Mouse (Mus musculus): ENCODE measurements around the gene Slc35e2. TPM values are rescaled to one million over a fixed set of nuclear protein-coding genes. Genes with fewer than 3 reads are reported as not detected.

Slc35e2 gene
- total RNA-seq, 1 experiment from 2014 or later = 52.0 TPM

- no peak for DNase-seq
These were observed 25.7 kb upstream of the Slc35e2 start for GRCm38 (mm10) chr4:155575521-155575920.

- DNase-seq = peak; percentile 50
These were observed 24.1 kb upstream of the Slc35e2 start for GRCm38 (mm10) chr4:155577132-155577531.

GRCm38 (mm10) chr4:155577741-155578140 lies 23.5 kb upstream of the Slc35e2 start:
- DNase-seq = no peak

GRCm38 (mm10) chr4:155578336-155579125 lies 22.7 kb upstream of the Slc35e2 start:
- peak; percentile 92 for DNase-seq

- DNase-seq = peak; percentile 60
These were observed 20.8 kb upstream of the Slc35e2 start for GRCm38 (mm10) chr4:155580420-155580819.

DNA sequence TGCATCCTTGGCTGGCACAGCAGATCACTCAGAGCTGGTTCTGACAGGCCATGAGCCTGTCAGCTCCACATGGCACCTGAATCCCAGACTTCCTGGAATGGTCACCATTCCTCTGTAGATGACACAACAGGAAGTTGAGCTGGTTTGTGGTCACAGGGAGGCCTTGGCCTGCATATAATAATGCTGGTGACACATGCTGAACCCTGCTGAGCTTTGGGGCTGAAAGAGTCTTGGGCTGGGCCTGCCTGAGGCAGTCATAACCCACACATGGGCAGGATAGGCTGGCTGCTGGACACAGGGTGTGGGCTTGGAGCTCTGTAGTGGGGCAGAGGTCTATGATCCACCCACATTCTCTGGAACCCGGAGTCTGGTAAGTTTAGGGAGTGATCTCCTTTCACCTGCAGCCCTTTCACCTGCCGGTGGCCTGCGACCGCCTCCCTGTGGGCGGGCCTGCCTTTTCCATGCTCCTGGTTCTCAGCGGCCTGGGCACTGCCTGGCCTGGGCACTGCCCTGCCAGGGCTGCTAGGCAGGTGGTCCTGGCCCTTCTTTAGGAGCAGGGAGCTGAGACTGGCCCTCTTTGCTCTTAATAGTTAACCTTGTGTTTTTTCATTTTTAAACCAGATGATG lies 18.8 kb upstream of the Slc35e2 start:
- peak; percentile 65 for DNase-seq

DNA sequence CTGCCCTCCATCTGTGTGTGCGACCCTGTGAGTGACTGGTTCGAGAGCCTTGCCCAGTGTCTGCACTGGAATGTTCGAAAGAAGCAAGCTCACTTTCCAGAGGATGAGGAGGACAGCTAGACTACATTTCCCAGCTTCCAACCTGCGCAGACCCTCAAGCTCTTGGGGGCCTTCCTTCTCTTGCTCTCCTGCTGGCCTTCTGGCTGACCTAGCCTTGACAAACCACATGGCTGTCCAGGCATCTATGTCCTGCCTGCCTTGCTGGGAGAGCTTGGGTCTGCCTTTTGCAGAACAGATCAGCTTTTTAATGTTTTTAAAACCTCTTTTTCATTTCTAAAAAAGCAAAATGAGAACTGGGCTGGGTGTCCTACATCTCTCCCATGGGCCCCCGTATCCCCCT lies 11.9 kb upstream of the Slc35e2 start:
- no peak for DNase-seq

DNA sequence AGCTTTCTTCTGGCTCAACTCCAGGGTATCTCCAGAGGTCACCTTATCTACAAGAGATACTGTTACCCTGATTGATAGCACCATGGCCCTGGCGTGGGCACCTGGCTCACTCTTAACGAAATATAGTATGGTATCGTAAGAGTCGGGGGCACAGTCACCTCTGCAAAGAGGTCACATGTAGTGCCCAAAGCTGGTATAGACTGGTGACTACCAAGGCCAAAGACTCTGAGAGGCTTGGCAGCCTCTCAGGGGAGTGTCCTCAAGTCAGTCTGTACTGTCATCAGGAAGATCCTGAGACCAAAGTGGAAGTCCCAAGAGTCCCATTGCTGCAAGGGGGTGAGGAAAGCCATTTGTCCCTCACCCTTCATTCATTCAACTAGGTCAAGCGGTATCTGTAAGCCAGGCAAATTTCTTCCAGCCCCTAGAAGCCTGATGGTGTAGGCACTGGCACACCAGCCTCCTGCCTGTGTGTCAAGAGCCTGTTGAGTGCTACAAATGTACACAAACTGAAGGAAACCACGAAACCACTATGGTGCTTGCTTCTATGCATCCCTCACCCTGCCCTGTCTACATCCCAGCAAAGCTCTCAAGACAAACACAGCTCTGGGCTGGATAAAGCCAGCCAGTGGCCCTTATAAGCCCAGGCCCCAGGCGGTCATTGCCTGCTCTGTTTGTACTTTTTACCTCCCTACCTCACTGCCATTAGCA lies 10.1 kb upstream of the Slc35e2 start:
- DNase-seq = no peak

- DNase-seq = no peak
These were observed 7.4 kb upstream of the Slc35e2 start for GRCm38 (mm10) chr4:155593780-155594179.

DNA sequence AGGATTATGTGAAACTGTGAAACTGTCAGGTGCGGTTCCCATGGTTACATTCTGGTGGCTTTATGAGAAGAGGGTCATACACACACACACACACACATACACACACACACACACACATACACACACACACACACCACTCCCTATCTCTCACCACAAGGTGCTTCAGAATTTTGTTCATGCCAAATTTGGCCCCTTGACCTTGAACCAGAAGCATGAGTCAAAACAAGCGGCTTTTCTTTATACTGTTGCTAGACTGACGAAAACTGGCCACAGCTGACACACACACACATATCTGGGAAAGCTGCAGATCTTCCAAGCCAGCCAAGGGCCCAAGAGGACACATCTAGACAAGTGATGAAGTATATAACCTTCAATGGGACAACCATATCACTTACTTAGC lies 5.4 kb upstream of the Slc35e2 start:
- no peak for DNase-seq

DNA sequence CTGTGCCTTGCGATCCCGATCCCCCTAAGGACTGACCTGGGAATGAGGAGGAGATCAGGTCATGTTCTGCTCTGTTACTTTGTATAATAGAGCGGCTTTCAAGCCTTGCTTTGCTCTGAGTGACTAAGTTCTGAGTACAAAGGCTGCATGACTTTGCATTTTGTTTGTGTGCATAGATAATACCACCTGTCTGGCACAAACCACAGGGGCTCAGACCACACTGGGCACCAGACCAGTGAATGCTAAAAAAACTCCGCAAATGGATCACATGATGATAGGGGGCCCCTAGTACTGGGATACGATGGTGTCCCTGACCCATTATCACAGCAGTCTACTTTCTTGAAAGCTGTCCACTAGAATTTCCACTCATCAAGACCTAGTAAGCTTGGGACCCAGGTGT lies 4.6 kb upstream of the Slc35e2 start:
- DNase-seq = no peak

DNA sequence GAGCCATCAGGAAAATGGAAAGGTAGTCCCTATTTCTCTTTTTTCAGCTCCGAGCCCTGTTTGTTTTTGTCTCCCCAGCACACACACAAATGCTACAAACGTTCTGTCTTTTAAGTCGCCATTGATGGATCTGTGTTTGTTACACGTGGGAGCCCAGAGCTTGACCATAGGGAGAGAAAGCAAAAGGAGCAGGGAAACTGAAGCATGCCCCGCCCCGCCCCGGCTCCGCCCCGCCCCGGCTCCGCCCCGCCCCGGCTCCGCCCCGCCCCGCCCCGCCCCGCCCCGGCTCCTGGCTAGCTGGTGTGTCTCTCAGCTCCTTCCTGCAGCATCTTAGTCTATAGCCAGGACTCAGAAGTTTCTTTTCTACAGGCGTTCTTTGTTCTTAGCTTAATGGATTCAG lies 2.7 kb upstream of the Slc35e2 start:
- DNase-seq = no peak

DNA sequence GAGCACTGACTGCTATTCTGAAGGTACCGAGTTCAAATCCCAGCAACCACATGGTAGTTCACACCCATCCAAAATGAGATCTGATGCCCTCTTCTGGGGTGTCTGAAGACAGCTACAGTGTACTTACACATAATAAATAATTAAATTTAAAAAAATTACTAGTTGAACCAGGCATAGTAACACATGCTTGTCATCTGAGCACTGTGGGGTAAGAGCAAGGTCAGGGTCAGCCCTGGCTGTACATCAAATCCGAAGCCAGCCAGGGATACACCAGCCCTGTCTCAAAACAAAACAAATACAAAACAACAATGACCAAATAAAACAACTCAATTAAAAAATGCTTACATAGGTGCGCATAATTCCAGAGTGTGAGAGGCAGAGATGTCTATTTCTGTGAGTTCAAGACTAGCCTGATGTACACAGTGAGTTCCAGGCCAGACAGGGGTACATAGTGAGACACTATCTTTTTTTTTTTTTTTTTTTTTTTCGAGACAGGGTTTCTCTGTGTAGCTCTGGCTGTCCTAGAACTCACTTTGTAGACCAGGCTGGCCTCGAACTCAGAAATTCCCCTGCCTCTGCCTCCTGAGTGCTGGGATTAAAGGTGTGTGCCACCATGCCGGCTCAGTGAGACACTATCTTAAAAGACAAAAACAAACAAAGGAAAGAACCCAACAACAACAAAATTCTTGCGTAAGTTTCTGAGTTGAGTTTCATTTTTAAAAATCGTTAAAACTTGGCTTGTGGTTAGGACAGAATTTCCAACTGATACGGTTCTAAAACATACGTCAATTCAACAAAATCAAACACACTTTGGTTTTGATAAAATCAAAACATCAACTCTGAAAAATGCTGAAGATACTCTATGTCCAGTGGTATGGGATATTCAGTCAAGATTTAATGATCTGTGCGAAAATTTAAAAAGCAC lies 1.1 kb upstream of the Slc35e2 start:
- no peak for DNase-seq

GRCm38 (mm10) chr4:155601997-155602456 lies 811 bp downstream of the Slc35e2 start:
- no peak for DNase-seq

DNA sequence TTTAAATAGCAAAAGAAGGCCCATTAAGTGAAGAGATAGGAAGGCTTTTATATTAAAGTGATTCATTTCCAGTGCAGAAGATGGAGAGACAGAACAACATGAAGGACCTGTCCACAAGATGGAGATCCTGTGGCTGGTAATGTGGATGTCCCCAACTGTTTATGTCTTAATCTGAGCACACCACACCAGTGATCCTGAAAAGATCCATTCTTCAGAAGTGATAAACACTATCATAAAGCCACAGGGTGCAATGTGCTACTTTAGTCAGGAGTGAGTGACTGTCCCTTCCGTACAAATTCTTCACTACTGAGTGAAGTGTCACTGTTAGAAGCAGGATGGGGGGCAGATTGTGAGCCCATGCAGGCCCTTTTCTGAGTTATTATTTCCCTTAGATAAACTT lies 1.5 kb downstream of the Slc35e2 start:
- DNase-seq = no peak

GRCm38 (mm10) chr4:155603801-155604200 lies 2.6 kb downstream of the Slc35e2 start:
- no peak for DNase-seq

DNA sequence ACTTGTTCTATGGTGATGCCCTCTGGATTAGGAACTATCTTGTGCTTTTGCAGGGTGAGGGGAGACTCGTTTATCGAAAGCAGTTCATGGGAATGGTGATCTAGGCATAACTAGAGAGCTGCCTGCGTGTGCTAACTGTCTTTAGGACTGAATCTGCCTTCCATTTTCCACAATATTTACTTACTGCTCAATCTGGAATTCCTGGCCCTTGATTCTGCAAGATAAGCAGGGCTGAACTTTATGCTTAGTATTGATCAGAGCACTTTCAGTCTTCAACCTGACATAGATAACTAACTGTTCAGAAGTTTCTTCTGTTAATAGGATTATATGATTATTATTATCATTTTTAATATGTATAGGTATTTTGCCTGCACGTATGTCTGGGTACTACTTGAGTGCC lies 3.9 kb downstream of the Slc35e2 start:
- DNase-seq = no peak

GRCm38 (mm10) chr4:155606825-155607224 lies 5.6 kb downstream of the Slc35e2 start:
- no peak for DNase-seq

DNA sequence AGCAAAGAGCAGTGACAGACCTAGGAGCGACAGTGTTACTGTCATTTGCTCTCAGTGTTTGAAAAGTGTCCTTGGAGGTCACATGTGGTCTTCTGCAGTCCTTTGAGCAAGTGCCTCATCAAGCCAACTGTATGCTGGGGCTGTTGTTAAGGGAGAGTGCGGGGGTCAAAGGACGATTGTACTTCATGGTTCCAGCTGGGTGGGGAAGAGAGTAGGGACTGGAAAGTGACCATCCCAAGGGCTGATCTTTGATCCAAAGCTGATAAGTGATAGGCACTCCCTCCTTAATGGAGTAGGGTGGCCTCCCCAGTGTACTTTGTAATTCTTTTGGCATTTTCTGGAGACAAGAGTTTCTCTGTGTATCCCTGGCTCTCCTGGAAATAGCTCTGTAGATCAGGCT lies 10.6 kb downstream of the Slc35e2 start:
- no peak for DNase-seq

DNA sequence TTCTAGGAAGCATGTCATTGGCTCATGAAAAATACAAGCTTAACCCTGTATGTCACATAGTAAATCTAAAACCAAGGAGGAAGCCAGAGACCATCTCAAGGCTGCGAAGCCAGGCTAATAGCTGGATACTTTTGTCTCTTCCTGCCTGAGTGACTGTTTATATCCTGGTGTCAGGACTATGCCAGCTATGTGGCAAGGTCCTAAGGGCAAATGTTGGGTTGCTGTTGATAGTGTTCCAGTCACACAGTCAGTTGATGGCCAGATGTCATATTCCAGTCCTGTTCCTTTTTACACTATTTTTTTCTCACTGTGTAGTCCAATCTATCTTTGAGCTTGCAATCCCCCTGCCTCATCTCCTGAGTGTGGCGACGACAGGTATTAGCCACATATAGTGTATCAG lies 12.0 kb downstream of the Slc35e2 start:
- DNase-seq = no peak

DNA sequence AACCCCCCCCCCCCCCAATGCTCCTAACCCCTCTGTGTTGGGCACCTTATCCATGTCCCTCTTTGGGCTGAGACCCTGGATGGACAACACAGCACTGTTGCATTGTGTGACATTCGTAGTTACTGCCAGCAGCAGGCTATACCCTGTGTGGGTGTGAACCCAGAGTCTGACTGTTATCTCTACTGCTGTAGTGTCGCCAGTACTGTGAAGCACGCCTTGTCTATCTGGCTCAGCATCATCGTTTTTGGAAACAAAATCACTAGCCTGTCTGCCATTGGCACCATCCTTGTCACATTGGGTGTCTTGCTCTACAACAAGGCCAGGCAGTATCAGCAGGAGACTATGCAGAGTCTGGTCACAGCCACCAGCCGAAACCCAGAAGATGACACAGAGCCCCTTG lies 17.1 kb downstream of the Slc35e2 start:
- no peak for DNase-seq
